Mouse (Mus musculus) T-helper 1 cell (primary cell): Measurements from ENCODE around the gene Fam210b.

Experiments used
- in situ Hi-C: fragments of 300-600 bp; cut with MboI, MseI; formaldehyde crosslinking; loops from one replicate; pipeline ENCODE4 v1.15.1; 2025; ENCODE audit warnings: high pct_unique_total_duplicates

Fam210b gene

GRCm38 (mm10) chr2:172348297-172348950 lies 3.1 kb downstream of the Fam210b start:
- in situ Hi-C loops: loop anchor here (10.0 kb wide), 1 partner anchor 1844 kb away; no protein-coding TSS in a partner anchor

GRCm38 (mm10) chr2:172349776-172350175 lies 4.4 kb downstream of the Fam210b start:
- in situ Hi-C loops: loop anchor here (10.0 kb wide), 1 partner anchor 1845 kb away; no protein-coding TSS in a partner anchor

GRCm38 (mm10) chr2:172350773-172351172 lies 5.4 kb downstream of the Fam210b start:
- in situ Hi-C loops: no loop called here

GRCm38 (mm10) chr2:172353218-172353617 lies 7.9 kb downstream of the Fam210b start:
- in situ Hi-C loops: no loop called here

GRCm38 (mm10) chr2:172354761-172355160 lies 9.4 kb downstream of the Fam210b start:
- in situ Hi-C loops: no loop called here

GRCm38 (mm10) chr2:172355833-172356232 lies 10.5 kb downstream of the Fam210b start:
- in situ Hi-C loops: no loop called here

GRCm38 (mm10) chr2:172363176-172363575 lies 17.8 kb downstream of the Fam210b start:
- in situ Hi-C loops: no loop called here

- in situ Hi-C loops: no loop called here
These were observed 25.3 kb downstream of the Fam210b start, which contains the start of the genes Aurka and Cstf1 for GRCm38 (mm10) chr2:172370411-172371223. TSS of gene Aurka (minus strand) at chr2:172370535. TSS of gene Cstf1 (plus strand) at chr2:172370681.

- in situ Hi-C loops: no loop called here
These were observed 25.9 kb downstream of the Fam210b start for GRCm38 (mm10) chr2:172371258-172371657.

GRCm38 (mm10) chr2:172376551-172376950 lies 31.2 kb downstream of the Fam210b start:
- in situ Hi-C loops: no loop called here

GRCm38 (mm10) chr2:172376999-172377515 lies 31.7 kb downstream of the Fam210b start:
- in situ Hi-C loops: no loop called here

GRCm38 (mm10) chr2:172378332-172378731 lies 33.0 kb downstream of the Fam210b start:
- in situ Hi-C loops: no loop called here

- in situ Hi-C loops: loop anchor here (5.0 kb wide), 1 partner anchor 57 kb away; no protein-coding TSS in a partner anchor
These were observed 35.1 kb downstream of the Fam210b start for GRCm38 (mm10) chr2:172380513-172380912.

- in situ Hi-C loops: loop anchor here (5.0 kb wide), 1 partner anchor 56 kb away; no protein-coding TSS in a partner anchor
These were observed 36.0 kb downstream of the Fam210b start for GRCm38 (mm10) chr2:172381341-172381740.

- in situ Hi-C loops: loop anchor here (5.0 kb wide), 1 partner anchor 55 kb away; no protein-coding TSS in a partner anchor
These were observed 36.5 kb downstream of the Fam210b start for GRCm38 (mm10) chr2:172381898-172382297.

- in situ Hi-C loops: loop anchor here (5.0 kb wide), 1 partner anchor 53 kb away; no protein-coding TSS in a partner anchor
These were observed 39.4 kb downstream of the Fam210b start for GRCm38 (mm10) chr2:172384715-172385114.

- in situ Hi-C loops: no loop called here
These were observed 45.0 kb downstream of the Fam210b start for GRCm38 (mm10) chr2:172390341-172390740.

- in situ Hi-C loops: no loop called here
These were observed 46.7 kb downstream of the Fam210b start for GRCm38 (mm10) chr2:172392041-172392521.

GRCm38 (mm10) chr2:172393391-172394051 lies 48.2 kb downstream of the Fam210b start, which contains the start of gene Cass4:
TSS of gene Cass4 (plus strand) at chr2:172393794.
- in situ Hi-C loops: no loop called here

- in situ Hi-C loops: no loop called here
These were observed 48.7 kb downstream of the Fam210b start for GRCm38 (mm10) chr2:172394052-172394392.

- in situ Hi-C loops: no loop called here
These were observed 49.3 kb downstream of the Fam210b start for GRCm38 (mm10) chr2:172394671-172395070.
